Mouse (Mus musculus) limb, embryonic 14.5 days (tissue): Measurements from ENCODE around the gene Lcn5. TPM values are rescaled to one million over a fixed set of nuclear protein-coding genes. Genes with fewer than 3 reads are reported as not detected.

Experiments
- ATAC-seq: fragments of 200-750 bp; cut with Nextera tagmentation; 2 replicates; pipeline ENCODE4 v1.8.0; 2017; ENCODE audit warnings: low read depth, moderate number of reproducible peaks, moderate TSS enrichment; ENCODE audit not compliant: low FRiP score
- DNase-seq: peaks from one replicate; pipeline ENCODE4 v3.0.0-alpha.2; 2015; ENCODE audit warnings: low spot score
- H3K27ac ChIP-seq: fragments of 300-500 bp; sonication (generic); replicated peaks from 2 replicates; pipeline ENCODE4 v1.5.1; 2014; ENCODE audit warnings: low read depth, mild to moderate bottlenecking, low read length, moderate library complexity, mixed read lengths
- H3K27me3 ChIP-seq: fragments of 300-500 bp; sonication (generic); 2 replicates; pipeline ENCODE4 v1.6.1; 2014; ENCODE audit warnings: low read length, mixed read lengths; ENCODE audit not compliant: control insufficient read depth, insufficient read depth
- H3K36me3 ChIP-seq: fragments of 300-500 bp; sonication (generic); 2 replicates; pipeline ENCODE4 v1.6.1; 2014; ENCODE audit warnings: mild to moderate bottlenecking, low read length, moderate library complexity, mixed read lengths; ENCODE audit not compliant: control insufficient read depth, insufficient read depth
- H3K4me1 ChIP-seq: fragments of 300-500 bp; sonication (generic); 2 replicates; pipeline ENCODE4 v1.6.1; 2014; ENCODE audit warnings: antibody characterized with exemption, low read length, mixed read lengths; ENCODE audit not compliant: control insufficient read depth, insufficient read depth
- H3K4me2 ChIP-seq: fragments of 300-500 bp; sonication (generic); replicated peaks from 2 replicates; pipeline ENCODE4 v1.6.1; 2014; ENCODE audit warnings: low read depth, mild to moderate bottlenecking, low read length, moderate library complexity; ENCODE audit not compliant: severe bottlenecking
- H3K4me3 ChIP-seq: fragments of 300-500 bp; sonication (generic); replicated peaks from 2 replicates; pipeline ENCODE4 v1.5.1; 2014; ENCODE audit warnings: low read length
- H3K9ac ChIP-seq: fragments of 300-500 bp; sonication (generic); 2 replicates; pipeline ENCODE4 v1.6.1; 2014; ENCODE audit warnings: mild to moderate bottlenecking, low read depth, low read length, moderate library complexity; ENCODE audit not compliant: severe bottlenecking
- H3K9me3 ChIP-seq: fragments of 300-500 bp; sonication (generic); 2 replicates; pipeline ENCODE4 v1.6.1; 2016; ENCODE audit warnings: low read length; ENCODE audit not compliant: control insufficient read depth
- POLR2A ChIP-seq: fragments of 200-500 bp; IDR thresholded peaks from 2 replicates; pipeline ENCODE4 v1.8.0; 2012; ENCODE audit warnings: inconsistent platforms, mild to moderate bottlenecking, moderate library complexity, borderline replicate concordance; ENCODE audit not compliant: insufficient read depth, insufficient read length; ENCODE audit errors: extremely low read depth
- WGBS: fragments of 180-500 bp; shearing (Covaris S2); extraction: QIAGEN DNeasy Blood & Tissue Kit; methylation state at CpG from one replicate; pipeline ENCODE4 v1.1.7; 2014; 5-methylcytosine and 5-hydroxymethylcytosine counted together
- polyA plus RNA-seq, 2 experiments: library from polyadenylated mRNA; depleted of rRNA in 1 of 2; stranded (reverse) in 1 of 2; unstranded in 1 of 2; fragments of >200 nt; fragmentation: Nextera tagmentation in 1 of 2; extraction: Ambion mirVana in 1 of 2; gene quantifications; 2 replicates each; pipeline versions ENCODE4 v1.2.1 to v1.2.3; 2012 to 2014

The Lcn5 gene
- polyA plus RNA-seq, 2 experiments = not detected

- Histone ChIP-seq H3K9me3 (no peaks in the 10 kb centered on the region), H3K9ac (peak within 1 kb of the TSS; percentile 65), H3K27me3 (peaks cover 12% of the 10 kb centered on the region), H3K27ac (peak within 1 kb of the TSS; percentile 27; the same call in 1 of the 2 replicates), H3K4me3 (peak within 1 kb of the TSS; percentile 49), H3K4me1 (peaks cover 3% of the 10 kb centered on the region; the same call in 1 of the 2 replicates), H3K4me2 (peak within 1 kb of the TSS; percentile 69), H3K36me3 (no peaks in the 10 kb centered on the region)
- TF ChIP-seq POLR2A = 0 out of 2 replicates have a peak, but pooled peaks have one; percentile 46
- DNase-seq (peak; percentile 86), ATAC-seq (peak; percentile 91)
- WGBS = 7% methylated on average over 34 of the region's 34 CpGs
These were observed 36.2 kb upstream of the Lcn5 start, which contains the start of gene Tmem141 for GRCm38 (mm10) chr2:25621229-25622200. Tmem141 (minus strand) TSS chr2:25622005.

- Histone ChIP-seq H3K36me3 (no peaks in the 10 kb centered on the region), H3K4me1 (peaks cover 2% of the 10 kb centered on the region; the same call in 1 of the 2 replicates), H3K4me2 (no peak overlapping the region), H3K4me3 (no peak overlapping the region), H3K9ac (no peak overlapping the region), H3K27ac (no peak overlapping the region), H3K9me3 (no peaks in the 10 kb centered on the region), H3K27me3 (no peaks in the 10 kb centered on the region)
- no peak for TF ChIP-seq POLR2A
- no peak for DNase-seq
- ATAC-seq = no peak
- 67% methylated on average over 5 of the region's 5 CpGs for WGBS
These were observed 31.8 kb upstream of the Lcn5 start for GRCm38 (mm10) chr2:25625986-25626385.

- Histone ChIP-seq H3K4me1 (no peaks in the 10 kb centered on the region), H3K36me3 (no peaks in the 10 kb centered on the region), H3K27me3 (no peaks in the 10 kb centered on the region), H3K9me3 (no peaks in the 10 kb centered on the region), H3K9ac (no peak within 1 kb of the TSS), H3K4me3 (no peak within 1 kb of the TSS), H3K4me2 (no peak within 1 kb of the TSS), H3K27ac (no peak within 1 kb of the TSS)
- ATAC-seq (no peak), DNase-seq (no peak)
- 77% methylated on average over 6 of the region's 6 CpGs for WGBS
- no peak for TF ChIP-seq POLR2A
These were observed 29.9 kb upstream of the Lcn5 start, which contains the start of gene Fcna for GRCm38 (mm10) chr2:25627811-25628210. Fcna (minus strand) TSS chr2:25628030.

GRCm38 (mm10) chr2:25628738-25629137 is 29.0 kb upstream of the Lcn5 start:
- WGBS = 52% methylated on average over 4 of the region's 4 CpGs
- ATAC-seq = no peak
- no peak for TF ChIP-seq POLR2A

GRCm38 (mm10) chr2:25633616-25634015 is 24.1 kb upstream of the Lcn5 start:
- DNase-seq (no peak), ATAC-seq (no peak)
- H3K27ac ChIP-seq = no peak overlapping the region
- no peaks in the 10 kb centered on the region for H3K27me3 ChIP-seq
- no peaks in the 10 kb centered on the region for H3K9me3 ChIP-seq
- H3K4me3 ChIP-seq = no peak overlapping the region
- H3K9ac ChIP-seq = no peak overlapping the region
- H3K4me1 ChIP-seq = no peaks in the 10 kb centered on the region
- no peak for TF ChIP-seq POLR2A
- 86% methylated on average over 3 of the region's 3 CpGs for WGBS
- no peaks in the 10 kb centered on the region for H3K36me3 ChIP-seq
- no peak overlapping the region for H3K4me2 ChIP-seq

More at GRCm38 (mm10) chr2:25628738-25629137, 29.0 kb upstream of the Lcn5 start:
- Histone ChIP-seq H3K9ac (no peak overlapping the region), H3K9me3 (no peaks in the 10 kb centered on the region), H3K4me2 (no peak overlapping the region), H3K27ac (no peak overlapping the region), H3K27me3 (no peaks in the 10 kb centered on the region), H3K36me3 (no peaks in the 10 kb centered on the region), H3K4me3 (no peak overlapping the region), H3K4me1 (no peaks in the 10 kb centered on the region)
- DNase-seq = no peak
